Mouse (Mus musculus) spleen, adult 2 months (tissue): ENCODE data around the gene Rimkla. TPM values are rescaled to one million over a fixed set of nuclear protein-coding genes. Genes with fewer than 3 reads are reported as not detected.

Experiments used
- DNase-seq, 2 experiments: peaks; one replicate each; pipeline versions ENCODE4 v3.0.0 to v3.0.0-alpha.2; 2012 to 2021; ENCODE audit warnings: low spot score in 2 of 2, low read depth in 1 of 2
- H3K27ac ChIP-seq: fragments of 200-500 bp; 2 replicates; pipeline ENCODE4 v1.5.1; 2012; ENCODE audit warnings: low read length, inconsistent platforms; ENCODE audit not compliant: insufficient read depth
- H3K27me3 ChIP-seq: fragments of 200-500 bp; 2 replicates; pipeline ENCODE4 v1.6.1; 2012; ENCODE audit warnings: mild to moderate bottlenecking, moderate library complexity, low read length, inconsistent platforms; ENCODE audit not compliant: control insufficient read depth, insufficient read depth
- H3K36me3 ChIP-seq: fragments of 200-500 bp; 2 replicates; pipeline ENCODE4 v1.6.1; 2012; ENCODE audit warnings: mild to moderate bottlenecking, low read length, inconsistent platforms; ENCODE audit not compliant: control insufficient read depth, insufficient read depth
- H3K4me1 ChIP-seq: fragments of 200-500 bp; 2 replicates; pipeline ENCODE4 v1.6.1; 2011; ENCODE audit warnings: inconsistent platforms; ENCODE audit not compliant: control insufficient read depth, insufficient read depth, insufficient read length
- H3K4me3 ChIP-seq: fragments of 200-500 bp; 2 replicates; pipeline ENCODE4 v1.5.1; 2011; ENCODE audit warnings: mild to moderate bottlenecking, inconsistent platforms; ENCODE audit not compliant: insufficient read depth, insufficient read length; ENCODE audit errors: extremely low read depth
- CTCF ChIP-seq: fragments of 200-500 bp; IDR thresholded peaks from 2 replicates; pipeline ENCODE4 v1.5.1; 2011; ENCODE audit warnings: mild to moderate bottlenecking, inconsistent platforms; ENCODE audit not compliant: insufficient read depth, insufficient read length, insufficient replicate concordance; ENCODE audit errors: extremely low read depth
- POLR2A ChIP-seq: fragments of 200-500 bp; IDR thresholded peaks from 2 replicates; pipeline ENCODE4 v1.6.1; 2011; ENCODE audit warnings: low read depth, low read length, inconsistent platforms
- WGBS: fragments of 180-500 bp; shearing (Covaris S2); methylation state at CpG from one replicate; pipeline ENCODE4 v1.1.7; 2018; 5-methylcytosine and 5-hydroxymethylcytosine counted together
- polyA plus RNA-seq: library from polyadenylated mRNA; depleted of rRNA; stranded (reverse); fragments of >200 nt; gene quantifications from 2 replicates; pipeline ENCODE4 v1.2.3, GENCODE M21; 2012

The Rimkla gene
- polyA plus RNA-seq, 1 experiment = 0.40 TPM

DNA sequence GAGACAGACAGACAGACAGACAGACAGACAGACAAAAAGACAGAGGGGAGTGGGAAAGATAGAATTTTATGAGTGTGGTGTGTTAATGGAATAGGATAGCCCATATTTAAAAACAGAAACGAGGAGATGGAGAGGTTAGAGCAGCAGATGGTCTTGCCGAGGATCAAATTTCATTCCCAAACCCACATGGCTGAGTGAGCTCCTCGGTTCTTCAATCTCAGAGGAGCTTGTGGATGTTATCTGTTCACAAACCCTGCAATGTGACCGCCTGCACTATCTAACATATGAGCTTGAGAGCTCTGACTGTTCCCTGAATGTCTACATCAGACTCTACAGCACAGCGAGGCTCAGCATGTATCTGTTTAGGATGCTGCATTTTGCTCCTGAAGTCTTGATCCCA lies 19.3 kb downstream of the Rimkla start:
- TF ChIP-seq CTCF = no peak
- no peak for TF ChIP-seq POLR2A
- 63% methylated on average over 5 of the region's 5 CpGs for WGBS
- Histone ChIP-seq H3K27me3 (no peaks in the 10 kb centered on the region), H3K27ac (no peak overlapping the region), H3K4me1 (no peaks in the 10 kb centered on the region), H3K4me3 (no peak overlapping the region), H3K36me3 (no peaks in the 10 kb centered on the region)
- DNase-seq = no peak

DNA sequence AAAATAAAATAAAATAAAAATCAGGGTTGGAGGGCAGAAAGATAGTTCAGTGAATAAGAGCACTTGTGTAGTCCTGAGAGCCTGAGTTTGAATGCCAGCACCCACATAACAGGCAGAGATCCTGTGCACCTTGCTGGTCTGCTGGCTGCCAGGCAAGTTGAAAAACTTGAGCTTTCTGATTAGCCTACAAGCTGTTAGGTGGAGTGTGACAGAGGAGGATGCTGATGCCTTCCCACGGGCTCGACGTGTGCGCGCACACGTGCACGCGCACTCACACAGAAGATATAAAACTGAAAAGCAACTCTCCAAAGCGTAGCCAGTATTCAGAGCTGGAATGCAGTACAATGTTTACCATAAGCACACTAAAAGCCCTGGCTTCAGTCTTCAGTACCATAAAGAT lies 19.9 kb downstream of the Rimkla start:
- TF ChIP-seq POLR2A = no peak
- no peak for TF ChIP-seq CTCF
- Histone ChIP-seq H3K27ac (no peak overlapping the region), H3K27me3 (no peaks in the 10 kb centered on the region), H3K4me1 (no peaks in the 10 kb centered on the region), H3K36me3 (no peaks in the 10 kb centered on the region), H3K4me3 (no peak overlapping the region)
- WGBS = 86% methylated on average over 9 of the region's 9 CpGs
- DNase-seq = no peak

DNA sequence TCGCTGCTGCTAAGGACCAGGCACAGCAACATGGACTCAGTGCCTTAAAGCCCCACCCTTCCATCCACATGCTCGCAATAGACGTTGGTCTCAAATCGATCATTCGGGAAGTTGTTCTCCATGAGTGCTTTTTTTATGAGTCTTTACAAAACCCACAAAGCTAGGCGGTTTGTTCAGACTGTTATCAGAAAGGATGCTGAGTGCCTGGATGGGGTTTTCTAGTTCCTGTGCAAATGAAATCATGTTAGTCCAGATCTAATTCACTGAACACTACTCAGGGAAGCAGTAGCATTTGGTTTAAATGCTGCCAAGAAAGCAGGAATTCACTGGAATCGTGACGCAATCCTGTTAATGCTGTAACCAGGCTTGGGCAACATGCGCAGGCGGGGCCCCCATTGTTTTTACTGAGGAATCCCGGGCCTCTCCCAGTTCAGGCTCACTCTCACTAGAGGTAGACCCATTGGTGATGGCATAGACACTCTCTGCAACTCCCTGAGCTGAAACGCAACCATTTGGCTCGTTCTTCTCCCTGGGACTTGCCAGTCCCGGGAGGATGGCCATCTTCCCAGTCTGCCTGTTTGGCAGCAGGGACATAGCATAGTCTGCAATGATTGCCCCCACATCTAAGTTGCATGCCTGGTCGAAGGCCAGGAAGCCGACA lies 24.6 kb downstream of the Rimkla start:
- Histone ChIP-seq H3K36me3 (no peaks in the 10 kb centered on the region), H3K4me3 (no peak overlapping the region), H3K27ac (no peak overlapping the region), H3K27me3 (no peaks in the 10 kb centered on the region), H3K4me1 (peaks cover 4% of the 10 kb centered on the region; the same call in 1 of the 2 replicates)
- TF ChIP-seq POLR2A = no peak
- no peak for TF ChIP-seq CTCF
- WGBS = 57% methylated on average over 16 of the region's 16 CpGs
- DNase-seq = no peak

DNA sequence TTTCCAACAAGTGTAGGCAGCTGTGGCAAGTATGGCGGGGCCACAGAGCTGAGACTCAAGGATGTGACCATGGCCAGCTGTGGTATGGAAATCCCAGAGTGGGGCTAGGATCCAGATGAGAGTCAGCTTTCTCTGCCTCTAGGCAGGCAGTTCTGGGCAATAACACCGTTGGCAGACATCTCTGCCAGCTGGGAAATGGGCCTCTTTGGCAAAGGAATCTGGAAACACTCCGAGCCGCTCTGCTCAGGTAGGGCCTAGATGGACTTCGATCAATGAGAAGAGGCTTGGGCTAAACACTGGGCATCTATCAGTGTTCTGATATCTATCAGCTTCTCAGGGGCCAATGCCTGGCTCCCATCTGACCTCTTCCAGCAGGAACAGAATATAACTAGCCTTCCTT lies 26.6 kb downstream of the Rimkla start:
- Histone ChIP-seq H3K27me3 (no peaks in the 10 kb centered on the region), H3K27ac (no peak overlapping the region), H3K36me3 (no peaks in the 10 kb centered on the region), H3K4me1 (peaks cover 4% of the 10 kb centered on the region; the same call in 1 of the 2 replicates), H3K4me3 (no peak overlapping the region)
- 93% methylated on average over 5 of the region's 5 CpGs for WGBS
- TF ChIP-seq CTCF (no peak), POLR2A (no peak)
- DNase-seq = no peak

DNA sequence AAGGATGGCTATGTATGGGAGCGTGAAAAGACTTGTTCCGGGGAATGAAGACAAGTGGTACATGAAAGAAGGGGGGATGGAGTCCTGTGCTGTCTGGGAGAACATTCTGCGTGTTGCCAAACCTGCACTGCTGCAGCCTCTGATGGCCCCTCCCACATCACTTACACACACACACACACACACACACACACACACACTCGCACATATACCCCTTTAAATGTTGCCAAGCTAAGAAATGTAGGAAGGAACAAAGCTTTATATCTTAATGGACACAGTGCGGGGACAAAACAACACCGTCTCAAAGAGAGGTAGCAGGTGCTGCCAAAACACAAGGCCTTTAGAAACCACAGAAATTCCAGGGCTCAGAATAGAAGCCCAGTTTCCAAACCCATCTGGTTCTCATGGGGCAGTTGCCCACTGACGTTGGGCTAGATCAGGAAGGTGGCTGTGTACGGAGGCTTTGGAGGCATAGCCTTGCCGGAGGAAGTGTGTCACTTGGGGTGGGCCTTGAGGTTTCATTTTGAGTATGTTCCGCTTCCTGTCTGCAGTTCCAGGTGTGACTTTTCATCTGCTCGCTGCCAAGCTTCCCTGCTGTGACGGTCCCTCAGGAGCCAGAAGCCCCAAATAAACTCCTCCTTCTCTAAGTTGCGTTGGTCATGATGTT lies 28.5 kb downstream of the Rimkla start:
- TF ChIP-seq POLR2A (no peak; the same call in 1 of the 2 replicates), CTCF (no peak)
- 28% methylated on average over 13 of the region's 13 CpGs for whole genome bisulfite sequencing
- peak overlapping the region; percentile 35; the same call in 1 of the 2 replicates for H3K4me3 ChIP-seq
- DNase-seq = peak; percentile 52 to 61
- peaks cover 4% of the 10 kb centered on the region; the same call in 1 of the 2 replicates for H3K4me1 ChIP-seq
- H3K27ac ChIP-seq = no peak overlapping the region; the same call in 1 of the 2 replicates
- no peaks in the 10 kb centered on the region for H3K36me3 ChIP-seq
- no peaks in the 10 kb centered on the region for H3K27me3 ChIP-seq

DNA sequence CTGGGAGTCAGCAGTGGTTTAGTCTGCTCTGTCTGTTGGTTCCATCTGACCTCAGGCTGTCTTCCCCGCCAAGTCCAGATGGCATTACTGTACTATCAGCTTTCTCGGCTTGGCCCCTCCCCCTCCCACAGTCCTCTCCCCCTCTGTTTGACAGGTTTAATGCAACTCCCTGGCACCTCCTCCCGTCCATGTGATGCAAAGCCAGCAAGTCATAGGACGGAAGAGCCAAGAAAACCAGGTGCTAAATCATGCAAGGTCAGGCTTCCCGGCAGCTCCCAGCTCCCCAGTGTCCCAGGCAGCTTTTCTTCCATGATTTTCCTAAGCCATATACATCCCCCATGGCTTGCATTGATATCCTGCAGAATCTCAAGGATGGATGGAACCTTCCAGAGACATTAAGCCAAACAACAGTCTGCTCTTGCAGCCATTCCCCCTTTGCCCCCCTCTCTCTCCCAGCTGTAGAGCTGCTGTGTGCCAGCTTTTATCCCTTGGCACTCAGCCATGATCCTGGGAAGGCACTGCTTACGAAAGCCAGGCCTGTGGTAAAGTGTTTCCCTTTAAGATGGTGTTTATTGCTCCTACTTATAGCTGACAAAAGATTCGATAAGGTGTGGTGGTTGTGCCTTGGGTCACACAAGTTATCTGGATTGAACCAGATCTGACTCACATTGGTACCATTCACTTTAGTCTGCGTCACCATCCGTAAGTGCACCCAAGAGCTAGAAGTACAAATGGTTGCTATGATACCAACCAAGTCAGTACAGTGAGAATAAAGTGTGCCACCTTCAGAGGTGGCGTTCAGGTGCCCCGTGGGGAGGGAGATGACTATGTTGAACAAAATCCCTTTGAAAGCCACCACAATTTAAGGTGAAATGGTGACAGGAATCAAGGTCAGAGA lies 29.3 kb downstream of the Rimkla start:
- 74% methylated on average over 11 of the region's 11 CpGs for WGBS
- Histone ChIP-seq H3K36me3 (no peaks in the 10 kb centered on the region), H3K4me3 (no peak overlapping the region), H3K27ac (no peak overlapping the region), H3K4me1 (peaks cover 4% of the 10 kb centered on the region; the same call in 1 of the 2 replicates), H3K27me3 (no peaks in the 10 kb centered on the region)
- TF ChIP-seq CTCF (no peak), POLR2A (no peak)
- peak in 1 of 2 experiments; percentile 46 for DNase-seq
